Mouse (Mus musculus): Measurements from ENCODE around the gene Strbp. TPM values are rescaled to one million over a fixed set of nuclear protein-coding genes. Genes with fewer than 3 reads are reported as not detected.
A peak's percentile ranks its signal among the peaks of the same experiment; 100 is the strongest.

The Strbp gene
- polyA plus RNA-seq, 1 experiment = 6.8 TPM

GRCm38 (mm10) chr2:37480039-37480438 is 223.6 kb downstream of the Strbp start:
- peaks cover 7% of the 10 kb centered on the region for H3K36me3 ChIP-seq (ENCODE audit: control insufficient read depth, insufficient read depth, low read length)
- DNase-seq = no peak
- H3K4me3 ChIP-seq (ENCODE audit: insufficient read depth, low read depth, low read length) = no peak overlapping the region
- WGBS = 92% methylated on average over 2 of the region's 2 CpGs
- H3K27me3 ChIP-seq (replicated peaks; ENCODE audit: control insufficient read depth, insufficient read depth, low read length) = no peaks in the 10 kb centered on the region
- H3K27ac ChIP-seq (ENCODE audit: insufficient read depth, low read depth, low read length) = no peak overlapping the region
- H3K4me1 ChIP-seq (ENCODE audit: control insufficient read depth, insufficient read depth, low read length) = no peaks in the 10 kb centered on the region
- no peak for TF ChIP-seq CTCF (conservative IDR thresholded peaks at IDR 0.05; ENCODE audit: insufficient read depth, insufficient read length, low read depth, low read length)
- TF ChIP-seq POLR2A (IDR thresholded peaks at IDR 0.05; ENCODE audit: low read depth, low read length) = no peak

- Histone ChIP-seq H3K27me3 (replicated peaks; ENCODE audit: control insufficient read depth, insufficient read depth, low read length) (no peaks in the 10 kb centered on the region), H3K36me3 (ENCODE audit: control insufficient read depth, insufficient read depth, low read length) (peaks cover 6% of the 10 kb centered on the region), H3K4me1 (ENCODE audit: control insufficient read depth, insufficient read depth, low read length) (no peaks in the 10 kb centered on the region), H3K4me3 (ENCODE audit: insufficient read depth, low read depth, low read length) (no peak overlapping the region), H3K27ac (ENCODE audit: insufficient read depth, low read depth, low read length) (no peak overlapping the region)
- no peak for DNase-seq
- TF ChIP-seq POLR2A (IDR thresholded peaks at IDR 0.05; ENCODE audit: low read depth, low read length) (no peak), CTCF (conservative IDR thresholded peaks at IDR 0.05; ENCODE audit: insufficient read depth, insufficient read length, low read depth, low read length) (no peak)
These were observed 224.1 kb downstream of the Strbp start for GRCm38 (mm10) chr2:37479559-37479958.

- TF ChIP-seq POLR2A (IDR thresholded peaks at IDR 0.05; ENCODE audit: low read depth, low read length) = no peak
- TF ChIP-seq CTCF (conservative IDR thresholded peaks at IDR 0.05; ENCODE audit: insufficient read depth, insufficient read length, low read depth, low read length) = no peak
- DNase-seq = no peak
- peaks cover 2% of the 10 kb centered on the region for H3K36me3 ChIP-seq (ENCODE audit: control insufficient read depth, insufficient read depth, low read length)
- H3K27ac ChIP-seq (ENCODE audit: insufficient read depth, low read depth, low read length) = no peak overlapping the region
- WGBS = 98% methylated on average over 4 of the region's 4 CpGs
- H3K27me3 ChIP-seq (replicated peaks; ENCODE audit: control insufficient read depth, insufficient read depth, low read length) = no peaks in the 10 kb centered on the region
- no peaks in the 10 kb centered on the region for H3K4me1 ChIP-seq (ENCODE audit: control insufficient read depth, insufficient read depth, low read length)
- no peak overlapping the region for H3K4me3 ChIP-seq (ENCODE audit: insufficient read depth, low read depth, low read length)
These were observed 237.4 kb downstream of the Strbp start for GRCm38 (mm10) chr2:37466266-37466665.

- WGBS = 97% methylated on average over 4 of the region's 4 CpGs
- DNase-seq = no peak
- Histone ChIP-seq H3K27me3 (replicated peaks; ENCODE audit: control insufficient read depth, insufficient read depth, low read length) (no peaks in the 10 kb centered on the region), H3K27ac (ENCODE audit: insufficient read depth, low read depth, low read length) (no peak overlapping the region), H3K36me3 (ENCODE audit: control insufficient read depth, insufficient read depth, low read length) (no peaks in the 10 kb centered on the region), H3K4me3 (ENCODE audit: insufficient read depth, low read depth, low read length) (no peak overlapping the region), H3K4me1 (ENCODE audit: control insufficient read depth, insufficient read depth, low read length) (no peaks in the 10 kb centered on the region)
- no peak for TF ChIP-seq CTCF (conservative IDR thresholded peaks at IDR 0.05; ENCODE audit: insufficient read depth, insufficient read length, low read depth, low read length)
- no peak for TF ChIP-seq POLR2A (IDR thresholded peaks at IDR 0.05; ENCODE audit: low read depth, low read length)
These were observed 243.0 kb downstream of the Strbp start for GRCm38 (mm10) chr2:37460707-37461106.

- Histone ChIP-seq H3K27me3 (replicated peaks; ENCODE audit: control insufficient read depth, insufficient read depth, low read length) (no peaks in the 10 kb centered on the region), H3K4me1 (ENCODE audit: control insufficient read depth, insufficient read depth, low read length) (peaks cover 7% of the 10 kb centered on the region), H3K36me3 (ENCODE audit: control insufficient read depth, insufficient read depth, low read length) (no peaks in the 10 kb centered on the region), H3K27ac (ENCODE audit: insufficient read depth, low read depth, low read length) (no peak overlapping the region), H3K4me3 (ENCODE audit: insufficient read depth, low read depth, low read length) (peak overlapping the region; percentile 58)
- no peak for DNase-seq
- TF ChIP-seq POLR2A (IDR thresholded peaks at IDR 0.05; ENCODE audit: low read depth, low read length) (no peak), CTCF (conservative IDR thresholded peaks at IDR 0.05; ENCODE audit: insufficient read depth, insufficient read length, low read depth, low read length) (no peak)
- under 1% methylated on average over 22 of the region's 24 CpGs for WGBS
These were observed 251.3 kb downstream of the Strbp start for GRCm38 (mm10) chr2:37452376-37452760.

- H3K4me1 ChIP-seq (ENCODE audit: control insufficient read depth, insufficient read depth, low read length) = peaks cover 7% of the 10 kb centered on the region
- TF ChIP-seq CTCF (conservative IDR thresholded peaks at IDR 0.05; ENCODE audit: insufficient read depth, insufficient read length, low read depth, low read length) (no peak), POLR2A (IDR thresholded peaks at IDR 0.05; ENCODE audit: low read depth, low read length) (peak; percentile 70)
- WGBS = 7% methylated on average over 38 of the region's 44 CpGs
- H3K4me3 ChIP-seq (ENCODE audit: insufficient read depth, low read depth, low read length) = peak overlapping the region; percentile 58
- H3K36me3 ChIP-seq (ENCODE audit: control insufficient read depth, insufficient read depth, low read length) = no peaks in the 10 kb centered on the region
- H3K27ac ChIP-seq (ENCODE audit: insufficient read depth, low read depth, low read length) = no peak overlapping the region
- DNase-seq = peak; percentile 96
- H3K27me3 ChIP-seq (replicated peaks; ENCODE audit: control insufficient read depth, insufficient read depth, low read length) = no peaks in the 10 kb centered on the region
These were observed 251.8 kb downstream of the Strbp start for GRCm38 (mm10) chr2:37451667-37452375.

GRCm38 (mm10) chr2:37442611-37443591 is 260.8 kb downstream of the Strbp start, which contains the start of the genes Zbtb26, Zbtb6 and Rabgap1:
Gene Zbtb26, minus strand, starts transcription at chr2:37443135.
Gene Zbtb6, minus strand, starts transcription at chr2:37443171.
Gene Rabgap1, plus strand, starts transcription at chr2:37443279.
- peak within 1 kb of the TSS; percentile 67 for H3K27ac ChIP-seq (ENCODE audit: insufficient read depth, low read depth, low read length)
- peak within 1 kb of the TSS; percentile 82 for H3K4me3 ChIP-seq (ENCODE audit: insufficient read depth, low read depth, low read length)
- peak; percentile 98 for DNase-seq
- no peaks in the 10 kb centered on the region for H3K36me3 ChIP-seq (ENCODE audit: control insufficient read depth, insufficient read depth, low read length)
- H3K27me3 ChIP-seq (replicated peaks; ENCODE audit: control insufficient read depth, insufficient read depth, low read length) = no peaks in the 10 kb centered on the region
- under 1% methylated on average over 51 of the region's 51 CpGs for WGBS
- TF ChIP-seq CTCF (conservative IDR thresholded peaks at IDR 0.05; ENCODE audit: insufficient read depth, insufficient read length, low read depth, low read length) (no peak), POLR2A (IDR thresholded peaks at IDR 0.05; ENCODE audit: low read depth, low read length) (peak; percentile 57)
- no peaks in the 10 kb centered on the region; the same call in 1 of the 2 replicates for H3K4me1 ChIP-seq (ENCODE audit: control insufficient read depth, insufficient read depth, low read length)

Other genes starting within 250 kb of the Strbp start
- gene Gpr21, start 187.5 kb downstream of the Strbp start, polyA plus RNA-seq (2012; rRNA removed) = 0.20 TPM in 2 replicates
- gene Crb2, start 72.4 kb upstream of the Strbp start, polyA plus RNA-seq (2012; rRNA removed) = 2.7 and 3.0 TPM in 2 replicates